Mouse (Mus musculus) R1 (cell line): ENCODE measurements around the gene Chrd.

ENCODE experiments used
- DNase-seq: peaks from one replicate; pipeline ENCODE4 v3.0.0-alpha.2; 2018; ENCODE audit warnings: low read depth, low spot score

The Chrd gene

DNA sequence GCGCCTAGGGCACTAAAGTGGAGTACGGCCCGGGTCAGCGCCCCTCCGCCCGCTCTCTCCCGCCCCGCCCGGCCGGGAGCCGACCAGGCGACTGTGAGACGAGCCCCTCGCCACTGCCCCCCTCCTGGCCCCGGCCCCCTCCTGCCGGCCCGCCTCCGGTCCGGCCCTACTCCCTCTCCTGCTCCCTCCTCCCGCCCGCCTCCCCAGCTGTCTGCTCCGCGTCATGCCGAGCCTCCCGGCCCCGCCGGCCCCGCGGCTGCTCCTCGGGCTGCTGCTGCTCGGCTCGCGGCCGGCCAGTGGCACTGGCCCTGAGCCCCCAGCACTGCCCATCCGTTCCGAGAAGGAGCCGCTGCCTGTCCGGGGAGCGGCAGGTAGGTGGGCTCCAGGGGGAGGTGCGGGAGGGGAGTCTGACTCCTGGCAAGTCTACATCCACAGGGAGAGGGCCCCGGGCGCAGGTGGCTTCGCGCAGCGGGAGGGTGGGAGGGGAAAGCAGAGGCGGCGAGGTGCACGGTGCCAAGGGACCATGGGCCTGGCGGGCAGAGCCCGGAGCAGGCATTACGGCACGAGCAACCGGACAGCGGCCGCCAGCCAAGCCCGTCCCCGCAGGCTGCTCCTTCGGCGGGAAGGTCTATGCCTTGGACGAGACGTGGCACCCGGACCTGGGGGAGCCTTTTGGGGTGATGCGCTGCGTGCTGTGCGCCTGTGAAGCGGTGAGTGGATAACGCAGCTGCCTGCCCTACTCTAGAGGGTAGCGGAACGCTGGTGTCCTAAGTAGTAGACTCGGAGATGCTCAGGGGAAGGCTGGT, at the start of gene Chrd:
Gene Chrd (plus strand): TSS at position 203 of the 806 bp plus-strand sequence.
- DNase-seq: peak; percentile 56

DNA sequence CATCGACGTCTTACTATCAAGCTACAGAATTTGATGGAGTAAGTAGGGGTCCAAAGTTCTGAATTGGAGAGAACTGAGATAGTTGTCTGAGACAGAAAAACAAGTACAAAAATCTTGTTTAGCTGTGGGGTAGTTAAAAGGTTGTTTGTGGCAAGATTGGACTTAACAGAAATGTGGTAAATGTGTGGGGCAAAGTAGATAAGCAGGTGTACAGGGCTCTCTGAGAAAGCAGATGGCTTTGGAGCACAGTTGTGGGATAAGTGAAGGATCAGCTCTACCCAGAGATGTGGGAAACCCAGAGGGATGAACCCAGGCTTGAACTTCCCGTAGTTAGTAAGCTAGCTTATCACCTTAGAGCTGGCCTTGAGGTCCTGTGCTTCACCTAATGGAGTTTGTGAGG, 42.2 kb upstream of the Chrd start:
- no peak for DNase-seq

DNA sequence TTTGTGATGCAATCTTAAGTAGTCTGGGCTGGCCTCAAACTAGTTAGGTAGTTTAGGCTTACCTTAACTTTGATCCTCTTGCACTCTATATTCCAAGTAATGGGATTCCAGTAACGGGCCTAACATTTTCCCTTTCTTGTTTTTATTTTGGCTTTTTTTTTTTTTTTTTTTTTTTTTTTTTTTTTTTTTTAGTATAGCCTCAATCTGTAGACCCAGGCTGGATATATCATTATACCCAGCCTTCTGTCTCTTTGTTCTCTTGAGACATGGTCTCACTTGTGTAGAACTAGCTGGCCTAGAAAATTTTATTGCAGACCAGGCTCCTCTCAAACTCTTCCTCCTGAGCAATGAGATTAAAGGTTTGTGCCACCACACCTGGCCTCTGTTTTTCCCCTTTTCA, 41.3 kb upstream of the Chrd start:
- DNase-seq: no peak

DNA sequence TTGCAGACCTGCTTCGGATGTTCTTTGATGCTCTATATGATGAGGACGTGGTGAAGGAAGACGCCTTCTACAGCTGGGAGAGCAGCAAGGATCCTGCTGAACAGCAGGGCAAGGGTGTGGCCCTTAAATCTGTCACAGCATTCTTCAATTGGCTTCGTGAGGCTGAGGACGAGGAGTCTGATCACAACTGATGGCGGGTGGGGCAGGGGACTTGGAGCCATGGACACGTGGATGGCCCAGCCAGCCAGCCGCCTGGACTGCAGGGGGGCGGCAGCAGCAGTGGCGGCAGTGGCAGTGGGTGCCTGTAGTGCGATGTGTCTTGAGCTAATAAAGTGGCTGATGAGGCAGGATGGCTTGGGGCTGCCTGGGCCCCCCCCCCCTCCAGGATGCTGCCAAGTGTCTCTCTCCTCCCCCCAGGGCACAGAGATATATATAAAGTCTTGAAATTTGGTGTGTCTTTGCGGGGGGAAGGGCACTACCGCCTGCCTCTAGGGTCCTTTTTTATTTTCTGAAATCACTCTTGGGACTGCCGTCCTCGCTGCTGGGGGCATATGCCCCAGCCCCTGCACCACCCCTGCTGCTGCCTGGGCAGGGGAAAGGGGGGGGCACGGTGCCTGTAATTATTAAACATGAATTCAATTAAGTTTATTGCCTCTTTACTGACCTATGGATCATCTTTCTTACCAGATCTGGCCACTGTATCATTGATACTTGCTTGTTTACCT, 40.5 kb upstream of the Chrd start:
- DNase-seq: peak; percentile 53

DNA sequence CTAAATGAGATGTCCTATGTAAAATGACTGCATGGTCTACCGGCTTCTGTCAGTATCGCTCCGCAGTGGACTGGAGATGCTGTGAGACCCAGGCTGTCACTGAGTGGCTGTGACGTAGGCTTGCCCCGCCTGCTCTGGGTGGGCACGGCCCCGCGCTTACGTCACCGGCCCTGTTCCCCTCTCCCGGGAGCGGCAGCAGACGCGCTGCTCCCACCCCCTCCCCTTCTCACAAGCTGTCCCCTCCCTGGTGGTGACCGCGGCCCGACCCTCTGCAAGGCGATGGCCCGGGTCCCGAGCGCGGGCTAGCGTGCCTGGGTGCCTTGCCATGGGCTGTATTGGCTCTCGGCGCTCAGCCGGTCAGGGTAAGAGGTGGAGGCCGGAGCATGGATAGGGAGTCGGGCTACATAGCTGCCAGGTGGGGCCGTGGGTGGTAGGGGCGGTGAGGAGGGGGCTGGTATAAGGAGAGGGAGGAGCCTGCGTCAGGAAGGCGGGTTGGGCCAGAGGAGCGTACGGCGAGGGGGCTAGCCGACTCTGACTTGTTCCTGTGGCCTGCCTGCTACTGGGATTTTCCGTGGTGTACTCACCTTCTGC, 39.7 kb upstream of the Chrd start, which contains the start of gene Fam131a:
Gene Fam131a (plus strand): TSS at position 131 of the 591 bp plus-strand sequence.
- peak; percentile 88 for DNase-seq

DNA sequence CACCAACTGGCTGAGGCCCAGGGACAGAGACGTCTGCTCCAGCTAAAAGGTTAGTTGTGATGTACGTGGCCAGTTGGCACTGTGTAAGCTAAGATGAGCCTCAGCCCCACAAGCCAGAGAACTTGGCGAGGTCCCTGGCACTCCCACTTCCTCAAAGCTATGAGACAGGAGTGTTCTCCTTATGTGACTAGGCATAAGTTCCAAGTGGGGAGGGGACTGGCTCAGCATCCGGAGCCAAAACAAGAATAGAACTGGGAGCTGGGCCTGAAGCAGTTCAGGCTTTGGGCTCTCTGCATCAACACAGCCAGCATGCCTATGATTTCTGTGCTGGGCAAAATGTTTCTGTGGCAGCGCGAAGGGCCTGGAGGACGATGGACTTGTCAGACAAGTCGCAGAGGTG, 38.1 kb upstream of the Chrd start:
- DNase-seq: no peak

DNA sequence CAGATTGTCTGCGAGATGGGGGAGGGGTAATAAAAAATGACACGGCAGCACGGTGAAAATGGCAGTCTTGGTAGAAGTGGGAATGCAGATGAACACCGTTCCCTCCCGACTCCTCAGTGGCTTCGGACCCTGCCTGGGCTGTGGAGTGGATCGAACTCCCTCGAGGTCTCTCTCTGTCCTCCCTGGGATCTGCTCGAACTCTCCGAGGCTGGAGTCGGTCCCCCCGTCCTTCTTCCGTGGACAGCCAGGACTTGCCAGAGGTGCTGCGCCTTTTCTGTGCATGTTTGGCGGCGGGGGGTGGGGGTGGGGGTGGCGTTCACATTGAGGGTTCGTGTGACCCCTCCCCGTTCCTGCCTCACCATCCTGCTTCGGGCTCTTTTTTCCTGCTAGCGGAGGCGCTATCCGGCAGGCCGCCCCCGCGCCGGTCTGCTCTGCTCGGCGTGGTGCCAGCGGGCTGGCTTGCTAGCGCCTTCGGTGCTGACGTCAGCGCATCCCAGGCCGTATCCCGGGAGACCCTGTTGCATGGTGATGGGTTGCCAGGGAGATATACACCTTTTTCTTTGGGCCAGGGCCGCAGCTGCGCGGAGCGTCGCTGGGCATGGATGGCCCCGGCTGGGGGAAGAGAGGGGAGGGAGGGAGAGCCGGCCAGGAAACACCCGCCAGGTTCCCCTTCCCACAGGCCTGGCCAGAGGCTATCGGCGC, 37.2 kb upstream of the Chrd start:
- peak; percentile 77 for DNase-seq

DNA sequence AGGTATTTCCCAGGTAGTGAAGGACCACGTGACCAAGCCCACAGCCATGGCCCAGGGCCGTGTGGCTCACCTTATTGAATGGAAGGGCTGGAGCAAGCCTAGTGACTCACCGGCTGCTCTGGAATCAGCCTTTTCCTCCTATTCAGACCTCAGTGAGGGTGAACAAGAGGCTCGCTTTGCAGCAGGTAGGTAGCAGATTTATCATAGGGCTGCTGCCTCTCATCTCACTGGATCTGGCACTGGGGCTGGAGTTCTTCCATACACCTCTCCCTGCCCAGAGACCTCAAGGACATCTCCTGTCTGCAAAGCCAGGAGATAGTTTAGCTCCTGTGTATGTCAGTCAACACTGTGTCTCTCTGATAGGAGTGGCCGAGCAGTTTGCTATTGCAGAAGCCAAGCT, 33.7 kb upstream of the Chrd start:
- DNase-seq: no peak

DNA sequence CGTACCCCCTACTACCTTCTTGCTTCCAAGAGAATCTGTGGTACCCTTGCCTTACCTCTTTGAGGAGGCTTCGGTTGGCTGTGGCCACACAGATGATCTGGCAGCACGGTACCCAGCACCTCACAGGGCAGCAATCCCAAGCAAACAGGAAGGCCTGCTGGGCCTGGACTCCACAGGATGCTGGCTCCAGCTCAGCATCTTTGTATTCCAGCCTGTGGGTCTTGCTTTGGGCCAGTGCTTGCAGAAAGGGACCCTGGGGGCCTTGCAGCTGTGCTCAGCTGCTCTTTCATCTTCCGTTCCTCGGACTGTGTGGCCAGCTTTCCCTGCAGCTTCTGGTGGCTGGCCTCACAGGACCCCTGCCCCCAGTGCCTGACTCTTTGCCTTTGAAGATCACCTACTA, 32.9 kb upstream of the Chrd start:
- no peak for DNase-seq

DNA sequence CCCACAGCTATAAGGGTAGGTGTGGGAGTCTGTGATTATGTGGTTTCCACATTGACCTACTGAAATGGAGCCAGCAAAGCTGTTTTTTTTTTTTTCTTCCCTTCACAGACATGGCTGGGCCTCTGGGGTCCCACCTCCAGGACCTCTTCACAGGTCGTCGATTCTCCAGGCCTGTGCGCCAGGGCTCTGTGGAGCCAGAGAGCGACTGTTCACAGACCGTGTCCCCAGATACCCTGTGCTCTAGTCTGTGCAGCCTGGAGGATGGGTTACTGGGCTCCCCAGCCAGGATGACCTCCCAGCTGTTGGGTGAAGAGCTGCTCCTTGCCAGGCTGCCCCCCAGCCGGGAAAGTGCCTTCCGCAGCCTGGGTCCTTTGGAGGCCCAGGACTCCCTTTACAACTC, 31.6 kb upstream of the Chrd start:
- no peak for DNase-seq

DNA sequence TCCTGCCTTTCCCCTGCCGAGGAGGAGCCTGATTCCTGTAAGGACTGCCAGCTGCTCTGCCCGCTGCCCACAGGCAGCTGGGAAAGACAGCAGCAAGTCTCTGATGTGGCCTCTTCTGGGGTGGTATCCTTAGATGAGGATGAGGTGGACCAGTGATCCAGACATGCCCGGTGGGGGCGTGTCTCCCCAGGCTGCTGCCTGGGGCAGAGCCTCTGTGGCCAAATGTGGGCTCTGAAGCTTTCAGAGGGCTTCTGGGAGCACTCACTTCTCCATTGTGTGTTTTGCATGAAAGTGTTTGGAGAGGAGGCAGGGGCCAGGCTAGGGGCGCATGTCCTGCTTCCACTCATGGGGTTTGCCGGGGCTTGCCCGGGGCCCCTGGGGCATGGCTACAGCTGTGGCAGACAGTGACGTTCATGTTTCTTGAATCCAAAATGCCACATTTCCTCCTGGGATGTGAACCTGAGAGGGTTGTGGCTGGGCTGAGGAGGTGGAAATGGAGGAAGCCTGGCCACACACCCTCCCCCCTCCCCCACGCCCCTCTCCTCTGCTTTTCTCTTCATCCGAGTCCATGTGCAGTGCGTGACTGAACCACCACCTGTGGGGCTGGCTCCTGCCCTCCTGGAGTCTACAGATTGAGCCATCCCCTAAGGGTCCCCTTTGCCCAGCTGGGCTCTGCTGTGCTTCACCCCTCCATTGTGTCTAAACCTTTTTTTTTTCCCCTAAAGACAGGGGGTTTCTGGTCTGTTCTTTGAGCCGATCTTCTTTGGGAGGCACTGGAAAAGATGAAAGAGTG, 31.0 kb upstream of the Chrd start:
- no peak for DNase-seq

DNA sequence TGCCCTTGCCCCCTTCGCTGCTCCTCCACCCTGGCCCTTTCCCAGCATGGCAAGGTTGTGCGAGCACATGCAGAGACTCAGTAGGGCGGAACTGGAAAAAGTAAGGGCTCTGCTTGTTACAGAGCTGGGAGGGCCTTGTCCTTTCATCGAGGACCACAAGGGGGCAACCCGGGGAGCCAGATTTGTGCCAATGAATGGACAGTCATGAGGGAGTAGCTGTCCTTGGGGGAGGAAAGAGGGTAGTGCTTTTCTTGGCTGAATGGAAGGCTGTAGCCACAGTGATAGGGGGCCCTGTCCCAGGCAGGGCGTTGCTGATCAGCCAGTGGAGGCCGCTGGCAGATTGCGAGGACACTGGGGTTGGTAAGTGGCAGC, 30.4 kb upstream of the Chrd start:
- DNase-seq: peak; percentile 90

DNA sequence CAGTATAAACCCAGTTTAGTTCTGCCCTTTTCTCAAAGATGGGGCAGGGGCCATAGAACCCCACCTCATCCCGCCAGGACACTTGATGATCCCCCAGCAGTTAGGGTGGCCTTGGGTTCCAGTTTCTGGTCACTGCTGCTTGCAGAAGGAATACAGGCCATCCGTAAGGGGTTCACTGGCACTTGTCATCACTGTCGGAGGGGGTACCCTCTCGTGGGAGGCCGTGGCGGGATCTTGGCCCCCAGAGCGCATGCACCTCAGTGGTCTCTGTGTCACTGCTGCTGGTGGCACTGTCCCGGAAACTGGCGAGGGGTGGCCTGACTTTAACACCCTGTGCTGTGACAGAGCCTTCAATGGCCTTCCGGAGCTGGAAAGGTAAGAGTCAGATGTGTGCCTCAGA, 29.9 kb upstream of the Chrd start:
- DNase-seq: no peak

DNA sequence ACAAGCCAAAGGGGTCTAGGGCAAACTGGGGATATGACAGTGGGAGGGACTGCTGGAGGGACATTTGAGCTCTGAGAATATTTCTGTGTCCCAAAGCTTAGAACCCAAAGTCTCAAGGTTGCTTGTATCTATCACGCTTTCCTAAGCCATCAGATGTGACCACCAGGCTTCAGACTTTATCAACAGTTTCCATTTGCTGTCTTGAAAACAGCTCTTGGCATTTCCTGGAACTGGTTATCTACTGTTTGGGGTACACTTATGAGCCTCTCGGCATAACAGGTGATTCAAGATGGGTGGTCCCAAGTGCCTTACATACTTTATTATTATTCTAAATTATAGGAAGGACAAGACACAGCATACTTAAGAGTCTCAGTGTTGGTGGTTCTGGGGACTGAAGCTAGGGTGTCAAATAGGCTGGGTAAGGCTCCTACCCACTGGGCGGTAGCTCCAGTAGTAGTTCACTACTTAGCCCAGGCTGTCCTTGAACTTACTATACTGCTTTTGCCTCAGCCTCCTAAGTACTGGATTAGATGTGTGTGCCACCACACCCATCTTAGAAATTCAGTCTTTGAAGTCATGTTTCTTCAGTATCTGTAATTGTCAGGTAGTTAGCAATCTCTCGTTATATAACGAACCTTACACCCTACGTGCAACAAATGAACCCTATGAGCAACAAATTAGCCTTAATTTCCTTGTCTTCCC, 29.1 kb upstream of the Chrd start:
- no peak for DNase-seq

DNA sequence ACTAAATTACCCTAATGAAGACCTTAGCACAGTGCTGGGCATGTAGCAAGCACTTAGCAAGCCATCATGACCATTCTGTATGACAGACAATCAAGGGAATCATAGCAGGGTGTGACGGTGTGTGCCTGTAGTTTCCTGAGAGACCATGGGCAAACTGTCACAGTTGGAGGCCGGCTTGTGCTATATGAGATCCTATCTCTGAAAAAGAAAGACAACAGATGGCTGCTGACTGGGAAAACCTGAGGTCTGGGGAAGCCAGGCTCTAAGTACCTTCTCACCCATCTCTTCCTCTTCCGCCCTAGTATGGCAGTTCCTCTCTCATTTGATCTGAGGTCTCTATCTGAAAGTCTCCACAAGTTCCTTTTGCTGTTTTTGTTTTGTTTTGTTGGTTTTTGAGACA, 27.1 kb upstream of the Chrd start:
- no peak for DNase-seq

DNA sequence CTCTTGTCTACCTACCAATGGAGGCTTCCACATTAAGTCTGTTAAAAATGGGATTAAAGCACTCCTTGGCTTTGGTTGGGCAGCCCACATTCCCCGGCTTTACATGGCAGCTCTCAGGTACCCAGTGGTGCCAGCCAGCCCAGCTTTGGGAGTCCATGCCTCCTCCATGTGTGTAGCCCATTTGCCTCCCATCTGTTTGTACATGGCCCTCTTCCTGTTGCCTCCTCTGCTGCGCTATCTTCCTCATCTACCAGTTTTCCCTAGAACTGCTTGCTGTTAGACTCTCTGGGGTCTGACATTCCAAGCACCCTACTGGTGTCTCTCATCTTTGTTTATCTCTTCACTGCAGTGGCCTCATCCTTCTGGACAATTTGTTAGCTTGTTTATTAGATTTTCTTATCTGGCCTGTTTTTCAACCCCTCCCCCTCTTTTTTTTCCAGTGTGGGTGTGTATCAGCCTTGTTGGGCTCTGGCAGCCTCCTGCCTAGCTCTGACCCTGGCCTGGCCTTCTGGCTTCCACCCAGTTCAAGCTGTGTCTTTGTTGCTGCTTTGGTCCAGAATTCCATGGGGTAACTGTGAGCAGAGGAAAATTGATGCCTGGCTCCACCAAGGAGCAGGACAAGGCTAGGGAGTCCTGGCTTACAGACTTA, 26.4 kb upstream of the Chrd start:
- DNase-seq: peak; percentile 67

DNA sequence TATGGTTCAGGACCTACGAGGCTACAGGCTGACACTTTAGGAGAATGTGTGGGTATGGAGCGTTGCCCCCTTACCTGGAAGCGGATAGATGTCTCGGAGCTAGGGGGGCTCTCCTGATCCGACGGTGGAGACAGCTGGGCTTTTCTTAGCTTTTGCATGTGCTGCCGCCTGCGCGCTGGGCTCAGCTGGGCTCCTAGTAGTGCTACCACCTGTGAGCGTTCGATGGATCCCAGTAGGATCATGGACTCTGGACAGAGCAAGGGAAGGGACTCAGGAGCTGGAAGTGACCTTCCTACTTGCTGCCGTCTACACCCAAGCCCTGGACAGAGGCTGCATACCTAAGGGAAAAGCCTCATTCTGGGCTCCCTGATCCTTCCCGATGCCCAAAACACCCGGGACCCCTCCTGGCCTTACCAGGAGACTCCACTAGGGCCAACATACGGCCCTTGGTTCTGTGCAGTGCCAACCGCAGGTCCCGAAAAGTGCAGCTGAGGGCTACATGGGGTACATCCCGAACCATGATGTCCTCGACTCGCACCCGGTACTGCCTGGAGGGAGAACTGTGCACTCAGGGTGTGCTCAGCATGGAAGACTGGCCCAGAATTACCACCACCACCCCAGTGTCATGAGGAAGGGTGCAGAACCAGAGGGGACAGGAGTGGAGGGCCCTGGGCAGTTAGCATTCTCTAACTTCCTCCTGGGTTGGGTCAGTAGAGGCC, 24.5 kb upstream of the Chrd start:
- no peak for DNase-seq

DNA sequence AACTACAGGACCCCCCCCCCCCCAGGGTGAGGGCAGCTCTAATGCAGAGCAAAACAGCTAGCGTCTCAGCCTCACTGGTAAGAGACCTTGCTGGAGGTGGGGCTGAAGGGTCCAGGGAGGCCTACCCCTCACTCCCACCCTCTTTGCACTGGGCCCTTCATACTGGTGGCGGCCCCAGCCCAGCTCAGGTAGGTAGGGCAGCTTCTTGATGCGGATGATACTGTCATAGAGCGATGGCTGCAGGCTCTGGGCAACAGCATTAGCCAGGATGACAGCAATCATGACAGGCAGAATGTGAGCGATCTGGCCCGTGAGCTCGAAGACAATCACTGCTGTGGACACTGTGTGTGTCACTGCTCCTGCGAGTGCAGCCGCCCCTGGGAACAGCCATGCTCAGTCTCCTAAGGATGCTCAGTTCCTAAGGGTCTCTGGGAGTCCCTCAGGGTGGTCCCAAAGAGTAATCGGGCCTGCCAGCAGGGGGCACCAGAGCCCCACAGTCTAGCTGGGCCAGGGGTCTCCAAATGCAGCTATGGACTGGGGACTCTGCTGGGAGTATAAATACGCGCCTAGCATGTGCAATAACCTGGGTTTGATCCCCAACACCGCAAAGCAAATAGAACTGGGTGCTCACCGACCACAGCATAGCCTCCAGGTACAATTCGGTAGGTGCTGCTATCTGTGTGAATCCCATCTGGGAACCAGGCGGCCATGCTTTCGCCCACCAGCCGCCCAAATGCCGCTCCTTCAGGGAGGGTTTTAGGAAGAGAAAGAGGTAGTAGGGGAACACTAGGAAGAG, 23.8 kb upstream of the Chrd start:
- no peak for DNase-seq

DNA sequence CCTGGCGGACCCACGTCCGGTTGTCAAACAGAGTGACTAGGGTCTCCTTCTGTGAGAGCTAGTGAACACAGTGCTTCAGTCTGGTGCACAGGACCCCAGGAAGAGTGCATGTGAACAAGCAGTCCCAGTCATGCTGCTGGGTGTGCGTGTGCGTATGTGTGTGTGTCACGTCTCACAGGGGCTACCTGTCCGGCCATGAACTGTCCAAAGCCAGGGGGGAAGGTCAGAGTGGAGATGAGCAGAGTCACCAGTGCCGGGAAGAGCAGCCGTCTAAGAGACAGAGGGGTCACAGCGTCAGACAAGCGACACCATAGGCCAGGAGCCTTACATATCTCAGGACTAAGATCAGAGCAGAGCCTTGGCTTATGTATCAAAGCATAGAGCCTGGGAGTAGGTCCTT, 22.6 kb upstream of the Chrd start:
- no peak for DNase-seq
